Mouse (Mus musculus): ENCODE data around the gene Arhgef1.

GRCm38 (mm10) chr7:24948774-24949173 is 46.1 kb downstream of the Arhgef1 start:
- TF ChIP-seq CTCF (IDR thresholded peaks at IDR 0.05; ENCODE audit: extremely low read depth, insufficient read depth, low read length) (no peak), POLR2A (IDR thresholded peaks at IDR 0.05; ENCODE audit: extremely low read depth, insufficient read depth, low read length) (no peak)
